Mouse (Mus musculus) CD8-positive naive resting alpha-beta T cell, adult 57 days (primary cell): ENCODE data around the gene Gm9774. TPM values are rescaled to one million over a fixed set of nuclear protein-coding genes. Genes with fewer than 3 reads are reported as not detected.

Experiments used
- total RNA-seq: library from RNA; stranded (reverse); gene quantifications from one replicate; pipeline ENCODE4 v1.2.4, GENCODE M21; 2023

Gm9774 gene
- 1.4 TPM for total RNA-seq

DNA sequence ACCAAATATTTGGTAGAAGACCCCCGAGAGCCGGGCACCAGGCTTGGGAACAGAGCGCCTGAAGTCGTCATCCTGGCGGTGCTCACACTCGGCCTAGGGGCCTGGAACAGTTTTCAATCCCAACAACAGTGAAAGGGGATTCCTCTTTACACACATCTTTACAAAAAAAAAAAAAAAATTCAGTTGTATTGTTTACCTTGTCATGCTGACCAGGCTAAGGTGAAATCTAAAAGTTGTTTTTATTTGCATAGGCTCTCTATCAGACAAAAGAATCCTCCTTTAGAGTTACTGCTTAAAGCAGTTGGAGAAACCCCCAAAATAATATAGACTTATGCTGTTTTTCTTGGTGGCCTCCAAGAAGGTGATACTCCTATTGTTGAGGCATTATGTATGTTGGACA lies at the start of gene Gm9774:
Gene Gm9774, minus strand, starts transcription at position 101 of the 400 bp plus-strand sequence.

GRCm38 (mm10) chr3:92458620-92459019 lies 29.4 kb upstream of the Gm9774 start, which contains the start of gene Sprr3:
Gene Sprr3 (minus strand): TSS chr3:92458720.

GRCm38 (mm10) chr3:92438689-92439088 lies 9.5 kb upstream of the Gm9774 start, which contains the start of gene Sprr1b:
Gene Sprr1b (minus strand): TSS chr3:92438789.

DNA sequence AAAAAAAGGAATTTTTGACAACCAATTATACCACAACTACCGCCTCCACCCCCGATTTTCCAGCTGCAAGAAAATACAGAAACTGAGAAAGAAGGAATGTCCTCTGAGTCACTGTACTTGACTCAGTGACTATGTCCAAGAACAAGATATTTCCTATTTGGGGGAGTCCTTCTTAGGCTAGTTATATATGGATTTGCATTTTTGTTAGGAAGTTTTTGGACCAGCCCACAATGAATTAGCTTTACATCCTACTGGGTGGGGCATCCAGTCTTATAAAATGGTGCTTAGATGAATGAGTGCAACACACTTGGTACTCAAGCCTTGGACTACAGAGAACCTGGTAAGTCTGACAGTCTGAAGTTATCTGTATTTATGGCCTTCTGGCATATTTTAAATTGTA lies 3.1 kb upstream of the Gm9774 start, which contains the start of gene Sprr2k:
Gene Sprr2k, plus strand, starts transcription at position 301 of the 400 bp plus-strand sequence.

GRCm38 (mm10) chr3:92417782-92418181 lies 11.4 kb downstream of the Gm9774 start, which contains the start of gene Sprr2j-ps:
Gene Sprr2j-ps (plus strand): TSS chr3:92418082.

GRCm38 (mm10) chr3:92407691-92408090 lies 21.5 kb downstream of the Gm9774 start, which contains the start of gene Sprr2i:
Gene Sprr2i (plus strand): TSS chr3:92407991.

DNA sequence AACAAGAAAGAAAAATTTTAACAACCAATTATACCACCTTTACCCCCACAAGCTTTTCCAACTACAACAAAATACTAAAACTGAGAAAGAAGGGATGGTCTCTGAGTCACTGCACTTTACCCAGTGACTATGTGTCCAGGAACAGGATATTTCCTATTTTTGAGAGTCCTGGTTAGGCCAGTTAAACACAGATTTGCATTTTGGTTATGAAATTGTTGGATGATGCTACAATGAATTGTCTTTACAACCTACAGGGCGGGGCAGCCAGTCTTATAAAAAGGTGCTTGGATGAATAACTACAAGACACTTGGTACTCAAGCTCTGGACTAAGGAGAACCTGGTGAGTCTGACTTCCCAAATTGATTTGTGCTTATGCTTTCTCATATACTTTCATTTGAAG lies 43.8 kb downstream of the Gm9774 start, which contains the start of gene Sprr2h:
Gene Sprr2h, plus strand, starts transcription at position 301 of the 400 bp plus-strand sequence.

Other genes with a start within 250 kb of the Gm9774 start
- gene Sprr2a1, start 213.6 kb downstream of the Gm9774 start, total RNA-seq = not detected
- not detected for gene Sprr2a2, start 213.5 kb downstream of the Gm9774 start, total RNA-seq
- gene Sprr2a3, start 144.0 kb downstream of the Gm9774 start, total RNA-seq = not detected
- not detected for gene Sprr2b, start 112.8 kb downstream of the Gm9774 start, total RNA-seq
- not detected for gene Sprr2d, start 90.3 kb downstream of the Gm9774 start, total RNA-seq
- not detected for gene Sprr2e, start 77.3 kb downstream of the Gm9774 start, total RNA-seq
- not detected for gene Sprr2f, start 64.2 kb downstream of the Gm9774 start, total RNA-seq
- gene Sprr2h, start 43.7 kb downstream of the Gm9774 start, total RNA-seq = not detected
- not detected for gene Sprr2i, start 21.4 kb downstream of the Gm9774 start, total RNA-seq
- not detected for gene Sprr2j-ps, start 11.3 kb downstream of the Gm9774 start, total RNA-seq
- not detected for gene Sprr2k, start 3.2 kb upstream of the Gm9774 start, total RNA-seq
- gene Sprr1b, start 9.4 kb upstream of the Gm9774 start, total RNA-seq = not detected
- not detected for gene Sprr3, start 29.3 kb upstream of the Gm9774 start, total RNA-seq
- gene Sprr1a, start 56.5 kb upstream of the Gm9774 start, total RNA-seq = not detected
- not detected for gene Sprr4, start 71.1 kb upstream of the Gm9774 start, total RNA-seq
- gene 2310046K23Rik, start 105.1 kb upstream of the Gm9774 start, total RNA-seq = not detected
- not detected for gene Ivl, start 144.3 kb upstream of the Gm9774 start, total RNA-seq
- not detected for gene Smcp, start 159.6 kb upstream of the Gm9774 start, total RNA-seq
- gene 2210017I01Rik, start 178.1 kb upstream of the Gm9774 start, total RNA-seq = not detected
- not detected for gene Lce6a, start 192.2 kb upstream of the Gm9774 start, total RNA-seq
- gene Lce1a1, start 218.9 kb upstream of the Gm9774 start, total RNA-seq = not detected
- not detected for gene Lce1b, start 227.5 kb upstream of the Gm9774 start, total RNA-seq
- not detected for gene Lce1a2, start 240.9 kb upstream of the Gm9774 start, total RNA-seq
- not detected for gene Lce1c, start 249.8 kb upstream of the Gm9774 start, total RNA-seq